Mouse (Mus musculus) embryonic facial prominence, embryonic 13.5 days (tissue): ENCODE results near the gene Pla2g4f. TPM values are rescaled to one million over a fixed set of nuclear protein-coding genes. Genes with fewer than 3 reads are reported as not detected.

Source experiments
- ATAC-seq: fragments of 200-750 bp; cut with Nextera tagmentation; 2 replicates; pipeline ENCODE4 v1.8.0; 2017; ENCODE audit warnings: low read depth; ENCODE audit not compliant: insufficient number of reproducible peaks, insufficient read depth, low FRiP score, low TSS enrichment
- H3K27ac ChIP-seq: fragments of 300-500 bp; sonication (generic); 2 replicates; pipeline ENCODE4 v1.5.1; 2015; ENCODE audit warnings: moderate library complexity, mild to moderate bottlenecking, inconsistent platforms
- H3K27me3 ChIP-seq: fragments of 300-500 bp; sonication (generic); 2 replicates; pipeline ENCODE4 v1.6.1; 2015; ENCODE audit warnings: mild to moderate bottlenecking, inconsistent platforms
- H3K36me3 ChIP-seq: fragments of 300-500 bp; sonication (generic); 2 replicates; pipeline ENCODE4 v1.6.1; 2015; ENCODE audit warnings: mild to moderate bottlenecking, inconsistent platforms
- H3K4me1 ChIP-seq: fragments of 300-500 bp; sonication (generic); 2 replicates; pipeline ENCODE4 v1.6.1; 2015; ENCODE audit warnings: inconsistent platforms
- H3K4me2 ChIP-seq: fragments of 300-500 bp; sonication (generic); 2 replicates; pipeline ENCODE4 v1.6.1; 2015; ENCODE audit warnings: moderate library complexity, mild to moderate bottlenecking, inconsistent platforms
- H3K4me3 ChIP-seq: fragments of 300-500 bp; sonication (generic); 2 replicates; pipeline ENCODE4 v1.5.1; 2015; ENCODE audit warnings: mild to moderate bottlenecking, inconsistent platforms
- H3K9ac ChIP-seq: fragments of 300-500 bp; sonication (generic); 2 replicates; pipeline ENCODE4 v1.6.1; 2015; ENCODE audit warnings: mild to moderate bottlenecking, inconsistent platforms
- H3K9me3 ChIP-seq: fragments of 300-500 bp; sonication (generic); 2 replicates; pipeline ENCODE4 v1.6.1; 2016; ENCODE audit warnings: inconsistent platforms
- WGBS: fragments of 180-500 bp; shearing (Covaris S2); methylation state at CpG from one replicate; pipeline ENCODE4 v1.1.7; 2015; ENCODE audit warnings: mixed read lengths; 5-methylcytosine and 5-hydroxymethylcytosine counted together
- polyA plus RNA-seq: library from polyadenylated mRNA; unstranded; fragments of >200 nt; fragmentation: Nextera tagmentation; extraction: Ambion mirVana; gene quantifications from 2 replicates; pipeline ENCODE4 v1.2.1, GENCODE M21; 2015

The Pla2g4f gene
- polyA plus RNA-seq, 1 experiment from 2014 or later = 0.25 TPM

- Histone ChIP-seq H3K27me3 (no peaks in the 10 kb centered on the region), H3K9ac (no peak overlapping the region), H3K9me3 (no peaks in the 10 kb centered on the region), H3K27ac (no peak overlapping the region), H3K4me2 (no peak overlapping the region), H3K36me3 (no peaks in the 10 kb centered on the region), H3K4me1 (no peaks in the 10 kb centered on the region), H3K4me3 (no peak overlapping the region)
- ATAC-seq = no peak
- 77% methylated on average over 4 of the region's 4 CpGs for WGBS
These were observed 37.0 kb downstream of the Pla2g4f start for GRCm38 (mm10) chr2:120276951-120277350.

GRCm38 (mm10) chr2:120268635-120269034 is 45.3 kb downstream of the Pla2g4f start:
- peak overlapping the region; percentile 6; the same call in 1 of the 2 replicates for H3K4me3 ChIP-seq
- peaks cover 10% of the 10 kb centered on the region for H3K27me3 ChIP-seq
- 0 out of 2 replicates have a peak, but pooled peaks have one; percentile 43 for ATAC-seq

GRCm38 (mm10) chr2:120265523-120265922 is 48.4 kb downstream of the Pla2g4f start:
- peaks cover 10% of the 10 kb centered on the region for H3K27me3 ChIP-seq
- no peaks in the 10 kb centered on the region for H3K9me3 ChIP-seq
- no peaks in the 10 kb centered on the region for H3K4me1 ChIP-seq
- H3K36me3 ChIP-seq = no peaks in the 10 kb centered on the region
- no peak overlapping the region for H3K27ac ChIP-seq
- no peak for ATAC-seq
- H3K4me3 ChIP-seq = no peak overlapping the region
- no peak overlapping the region for H3K4me2 ChIP-seq
- H3K9ac ChIP-seq = no peak overlapping the region
- WGBS = 48% methylated on average over 6 of the region's 6 CpGs

More at GRCm38 (mm10) chr2:120268635-120269034, 45.3 kb downstream of the Pla2g4f start:
- Histone ChIP-seq H3K4me1 (no peaks in the 10 kb centered on the region), H3K36me3 (no peaks in the 10 kb centered on the region), H3K9ac (no peak overlapping the region), H3K9me3 (no peaks in the 10 kb centered on the region), H3K4me2 (peak overlapping the region; percentile 32), H3K27ac (no peak overlapping the region)
- 6% methylated on average over 9 of the region's 9 CpGs for WGBS

GRCm38 (mm10) chr2:120264858-120265257 is 49.1 kb downstream of the Pla2g4f start:
- 35% methylated on average over 10 of the region's 10 CpGs for WGBS
- Histone ChIP-seq H3K9ac (no peak overlapping the region), H3K27me3 (peaks cover 10% of the 10 kb centered on the region), H3K4me3 (no peak overlapping the region), H3K9me3 (no peaks in the 10 kb centered on the region), H3K4me2 (no peak overlapping the region), H3K27ac (no peak overlapping the region), H3K4me1 (no peaks in the 10 kb centered on the region), H3K36me3 (no peaks in the 10 kb centered on the region)
- ATAC-seq = no peak

- ATAC-seq = no peak
- Histone ChIP-seq H3K36me3 (no peaks in the 10 kb centered on the region), H3K27me3 (0 out of 2 replicates have a peak, but pooled peaks cover 2% of the 10 kb centered on the region), H3K4me2 (no peak overlapping the region), H3K27ac (no peak overlapping the region), H3K4me1 (no peaks in the 10 kb centered on the region), H3K9me3 (no peaks in the 10 kb centered on the region), H3K9ac (no peak overlapping the region), H3K4me3 (no peak overlapping the region)
- 16% methylated on average over 1 of the region's 1 CpGs for WGBS
These were observed 51.1 kb downstream of the Pla2g4f start for GRCm38 (mm10) chr2:120262876-120263275.

GRCm38 (mm10) chr2:120261346-120261745 is 52.6 kb downstream of the Pla2g4f start:
- H3K27me3 ChIP-seq = no peaks in the 10 kb centered on the region
- H3K9me3 ChIP-seq = no peaks in the 10 kb centered on the region
- ATAC-seq = no peak
- H3K4me1 ChIP-seq = no peaks in the 10 kb centered on the region
- WGBS = 67% methylated on average over 3 of the region's 3 CpGs
- H3K36me3 ChIP-seq = no peaks in the 10 kb centered on the region
- no peak overlapping the region for H3K4me3 ChIP-seq
- no peak overlapping the region for H3K27ac ChIP-seq
- no peak overlapping the region for H3K4me2 ChIP-seq
- no peak overlapping the region for H3K9ac ChIP-seq

GRCm38 (mm10) chr2:120256259-120256658 is 57.7 kb downstream of the Pla2g4f start:
- no peak overlapping the region for H3K4me2 ChIP-seq
- H3K27ac ChIP-seq = no peak overlapping the region
- H3K36me3 ChIP-seq = no peaks in the 10 kb centered on the region
- H3K4me1 ChIP-seq = no peaks in the 10 kb centered on the region
- ATAC-seq = no peak
- H3K27me3 ChIP-seq = no peaks in the 10 kb centered on the region
- no peaks in the 10 kb centered on the region for H3K9me3 ChIP-seq
- no peak overlapping the region for H3K9ac ChIP-seq
- H3K4me3 ChIP-seq = no peak overlapping the region

- Histone ChIP-seq H3K27me3 (no peaks in the 10 kb centered on the region), H3K9ac (no peak overlapping the region), H3K27ac (no peak overlapping the region), H3K4me2 (no peak overlapping the region), H3K4me3 (no peak overlapping the region), H3K9me3 (no peaks in the 10 kb centered on the region), H3K36me3 (no peaks in the 10 kb centered on the region), H3K4me1 (no peaks in the 10 kb centered on the region)
- no peak for ATAC-seq
- WGBS = 87% methylated on average over 6 of the region's 6 CpGs
These were observed 61.3 kb downstream of the Pla2g4f start for GRCm38 (mm10) chr2:120252644-120253043.

Other genes with a start within 250 kb of the Pla2g4f start
- gene Ehd4, start 159.6 kb downstream of the Pla2g4f start, polyA plus RNA-seq = 22.9 and 23.7 TPM in 2 replicates
- gene Pla2g4e, start 68.8 kb downstream of the Pla2g4f start, polyA plus RNA-seq = 0.07 TPM in 2 replicates
- gene Pla2g4d, start 25.0 kb downstream of the Pla2g4f start, polyA plus RNA-seq = 0.11 TPM in 1 of 2 replicates, not detected in the other
- gene Vps39, start 39.0 kb upstream of the Pla2g4f start, polyA plus RNA-seq = 24.4 and 28.3 TPM in 2 replicates
- 8.0 and 8.6 TPM in 2 replicates for gene Ganc, start 89.7 kb upstream of the Pla2g4f start, polyA plus RNA-seq
- gene Tmem87a, start 89.9 kb upstream of the Pla2g4f start, polyA plus RNA-seq = 11.9 and 16.4 TPM in 2 replicates
- 0.37 and 0.87 TPM in 2 replicates for gene Capn3, start 141.9 kb upstream of the Pla2g4f start, polyA plus RNA-seq
- 49.1 and 49.7 TPM in 2 replicates for gene Zfp106, start 249.7 kb upstream of the Pla2g4f start, polyA plus RNA-seq